Mouse (Mus musculus) ES-Bruce4 (cell line): ENCODE measurements around the gene Tnks2. TPM values are rescaled to one million over a fixed set of nuclear protein-coding genes. Genes with fewer than 3 reads are reported as not detected.

Source experiments
- H3K27ac ChIP-seq: 2 replicates; pipeline ENCODE4 v1.5.1; 2012; ENCODE audit warnings: low read length, inconsistent platforms; ENCODE audit not compliant: insufficient read depth
- H3K27me3 ChIP-seq: 2 replicates; pipeline ENCODE4 v1.6.1; 2012; ENCODE audit warnings: mild to moderate bottlenecking, low read length, inconsistent platforms; ENCODE audit not compliant: control insufficient read depth, poor library complexity, insufficient read depth, severe bottlenecking
- H3K36me3 ChIP-seq: 2 replicates; pipeline ENCODE4 v1.6.1; 2012; ENCODE audit warnings: inconsistent platforms, mild to moderate bottlenecking, low read length, moderate library complexity; ENCODE audit not compliant: control insufficient read depth, poor library complexity, insufficient read depth, severe bottlenecking
- H3K4me1 ChIP-seq: one replicate; pipeline ENCODE4 v1.8.1; 2011; ENCODE audit warnings: low read length; ENCODE audit not compliant: control insufficient read depth, insufficient read depth
- H3K4me3 ChIP-seq: 2 replicates; pipeline ENCODE4 v1.5.1; 2011; ENCODE audit warnings: low read depth, mild to moderate bottlenecking, low read length
- H3K9ac ChIP-seq: 2 replicates; pipeline ENCODE4 v1.6.1; 2012; ENCODE audit warnings: low read depth, mild to moderate bottlenecking, inconsistent platforms; ENCODE audit not compliant: poor library complexity, severe bottlenecking
- H3K9me3 ChIP-seq: replicated peaks from 2 replicates; pipeline ENCODE4 v1.6.1; 2012; ENCODE audit warnings: mild to moderate bottlenecking, low read length, inconsistent platforms; ENCODE audit not compliant: control insufficient read depth, poor library complexity, insufficient read depth, severe bottlenecking
- CTCF ChIP-seq: IDR thresholded peaks from one replicate; pipeline ENCODE4 v1.8.1; 2011; ENCODE audit warnings: low read depth, low read length
- EP300 ChIP-seq: IDR thresholded peaks from 2 replicates; pipeline ENCODE4 v1.6.1; 2011; ENCODE audit warnings: low read depth, low read length; ENCODE audit not compliant: insufficient read depth
- POLR2A ChIP-seq: IDR thresholded peaks from one replicate; pipeline ENCODE4 v1.8.1; 2011; ENCODE audit warnings: low read length; ENCODE audit not compliant: insufficient read depth
- polyA plus RNA-seq: library from polyadenylated mRNA; stranded (reverse); fragments of >200 nt; gene quantifications from 2 replicates; pipeline ENCODE4 v1.2.4, GENCODE M21; 2011; ENCODE audit warnings: low read depth; ENCODE audit not compliant: missing spikeins, insufficient read depth, insufficient read length

Tnks2 gene
- polyA plus RNA-seq: 415 and 422 TPM in 2 replicates

DNA sequence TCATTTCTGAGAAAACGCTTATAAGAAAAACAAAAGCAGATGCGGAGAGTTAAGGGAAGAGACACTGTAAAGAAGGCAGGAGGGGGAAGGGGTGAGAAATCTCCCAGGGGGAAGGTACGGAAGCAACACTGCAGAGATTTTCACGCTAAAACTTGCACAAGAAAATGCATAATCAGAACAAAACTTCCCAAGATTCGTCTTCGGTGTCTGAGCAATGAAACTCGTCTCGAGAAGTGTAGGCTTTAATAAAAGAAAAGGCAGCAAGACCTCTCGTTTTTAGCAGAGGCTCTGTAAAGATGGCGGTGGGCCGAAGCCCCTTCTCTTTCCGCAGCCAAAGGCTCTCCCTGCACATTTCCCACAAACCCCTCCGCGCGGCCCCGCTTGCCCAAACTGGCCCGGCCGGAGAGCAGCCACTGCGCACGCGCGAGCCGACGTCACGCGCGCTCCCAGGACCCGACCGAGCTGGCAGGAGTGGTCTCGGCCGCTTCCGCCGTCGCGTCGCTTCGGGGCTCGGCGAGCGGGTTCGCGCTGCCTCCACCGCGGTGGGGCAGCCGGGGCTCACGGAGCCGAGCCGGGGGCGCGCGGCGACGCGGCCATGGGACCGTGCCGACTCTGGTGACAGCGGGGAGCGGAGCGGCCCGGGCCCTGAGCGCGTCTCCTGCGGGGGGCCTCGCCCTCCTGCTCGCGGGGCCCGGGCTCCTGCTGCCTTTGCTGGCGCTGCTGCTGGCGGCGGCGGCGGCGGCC lies at the start of gene Tnks2:
Tnks2 (plus strand) TSS at position 445 of the 744 bp plus-strand sequence.
- no peak for TF ChIP-seq CTCF
- TF ChIP-seq POLR2A: peak; percentile 70
- Histone ChIP-seq H3K36me3 (peaks cover 11% of the 10 kb centered on the region), H3K27me3 (no peaks in the 10 kb centered on the region), H3K9ac (peak within 1 kb of the TSS; percentile 99), H3K27ac (peak within 1 kb of the TSS; percentile 92), H3K4me1 (no peaks in the 10 kb centered on the region), H3K9me3 (no peaks in the 10 kb centered on the region), H3K4me3 (peak within 1 kb of the TSS; percentile 97)

DNA sequence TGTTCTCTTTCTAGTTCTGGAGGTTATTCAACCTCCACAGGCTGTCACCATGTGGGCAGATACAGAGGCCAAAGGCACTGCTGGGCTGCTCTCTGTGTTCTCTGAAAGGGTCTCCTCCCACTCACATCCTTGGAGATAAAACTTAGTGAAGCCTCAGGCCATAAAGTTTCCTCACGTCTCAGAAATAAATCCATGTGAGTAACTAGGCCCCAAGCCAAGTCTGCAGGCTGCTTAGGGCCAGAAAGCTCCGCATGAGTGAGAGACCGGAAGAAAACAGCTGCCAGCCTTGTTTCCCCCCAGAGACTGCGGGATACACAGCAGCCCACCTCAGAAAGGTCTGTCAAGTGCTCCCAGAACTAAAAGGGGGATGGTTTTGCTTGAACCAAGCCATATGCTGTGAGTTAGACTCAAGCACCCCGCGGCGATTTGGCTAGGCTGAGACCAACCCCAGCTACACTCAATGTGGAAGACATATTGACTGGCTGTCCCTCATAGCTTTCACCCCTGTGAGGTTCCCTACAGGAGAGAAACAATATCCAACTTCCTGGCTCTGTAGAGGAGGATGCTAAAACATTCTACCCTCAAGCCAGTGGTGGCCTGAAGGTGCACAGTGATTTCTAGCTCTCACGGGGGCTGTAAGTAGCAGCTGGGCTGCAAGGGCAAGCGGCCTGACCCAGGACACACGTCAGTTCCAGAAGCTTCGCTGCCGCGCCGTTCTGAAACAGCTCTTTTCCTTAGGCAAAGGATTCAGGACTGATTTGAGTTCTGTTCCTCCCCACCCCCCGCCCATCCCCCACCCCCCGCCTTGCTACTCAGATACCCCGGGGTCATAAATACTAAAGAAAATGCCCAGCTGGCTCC lies 43.9 kb upstream of the Tnks2 start:
- Histone ChIP-seq H3K9me3 (no peaks in the 10 kb centered on the region), H3K4me1 (no peaks in the 10 kb centered on the region), H3K9ac (no peak overlapping the region), H3K27ac (no peak overlapping the region), H3K27me3 (no peaks in the 10 kb centered on the region), H3K4me3 (no peak overlapping the region), H3K36me3 (no peaks in the 10 kb centered on the region)
- no peak for TF ChIP-seq CTCF
- TF ChIP-seq POLR2A: no peak
- TF ChIP-seq EP300: no peak

DNA sequence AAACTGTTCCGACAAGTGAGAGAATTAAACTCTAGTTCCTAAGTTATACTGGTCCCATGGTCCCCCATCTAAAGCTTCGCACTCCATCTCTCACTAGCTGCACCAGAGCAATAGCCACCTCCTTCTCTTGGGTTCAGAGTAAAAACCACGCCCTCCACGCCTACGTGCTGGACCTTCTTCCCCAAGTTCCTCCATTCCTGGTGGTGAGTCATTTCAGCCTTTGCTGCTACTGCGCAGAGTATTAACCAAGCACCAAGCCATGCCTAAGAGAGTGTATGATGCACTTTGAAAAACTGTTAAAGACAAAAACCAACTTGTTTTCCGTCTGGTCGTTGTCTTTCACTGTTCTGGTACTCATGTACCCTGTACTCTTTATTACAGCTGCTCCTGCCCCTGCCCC lies 41.4 kb upstream of the Tnks2 start:
- H3K4me3 ChIP-seq: no peak overlapping the region
- no peaks in the 10 kb centered on the region for H3K9me3 ChIP-seq
- H3K4me1 ChIP-seq: no peaks in the 10 kb centered on the region
- H3K27me3 ChIP-seq: no peaks in the 10 kb centered on the region; the same call in 1 of the 2 replicates
- TF ChIP-seq EP300: no peak
- TF ChIP-seq POLR2A: no peak
- TF ChIP-seq CTCF: no peak
- no peak overlapping the region for H3K9ac ChIP-seq
- H3K36me3 ChIP-seq: no peaks in the 10 kb centered on the region
- no peak overlapping the region for H3K27ac ChIP-seq

DNA sequence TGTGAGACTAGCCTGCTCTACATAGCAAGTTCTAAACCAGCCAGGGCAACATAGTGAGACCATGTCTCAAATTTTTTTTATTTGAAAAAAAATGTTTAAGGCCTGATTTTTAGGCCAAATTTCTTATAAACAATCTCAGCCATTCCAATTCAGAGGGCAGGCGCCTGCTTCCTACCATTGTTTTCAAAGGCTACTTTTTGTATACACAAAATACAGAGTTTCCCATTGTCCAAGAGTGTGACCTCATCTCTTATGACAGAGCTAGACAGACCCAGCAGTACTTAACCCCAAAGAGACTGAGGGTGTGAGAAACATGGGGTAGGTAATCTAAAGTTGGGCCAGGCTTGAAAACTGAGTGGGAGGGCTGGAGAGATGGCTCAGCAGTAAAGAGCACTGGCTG lies 40.6 kb upstream of the Tnks2 start:
- no peaks in the 10 kb centered on the region; the same call in 1 of the 2 replicates for H3K27me3 ChIP-seq
- H3K4me1 ChIP-seq: no peaks in the 10 kb centered on the region
- no peaks in the 10 kb centered on the region for H3K9me3 ChIP-seq
- no peak overlapping the region for H3K27ac ChIP-seq
- no peak overlapping the region for H3K4me3 ChIP-seq
- no peak overlapping the region for H3K9ac ChIP-seq
- no peak for TF ChIP-seq POLR2A
- no peak for TF ChIP-seq EP300
- TF ChIP-seq CTCF: no peak
- no peaks in the 10 kb centered on the region for H3K36me3 ChIP-seq

DNA sequence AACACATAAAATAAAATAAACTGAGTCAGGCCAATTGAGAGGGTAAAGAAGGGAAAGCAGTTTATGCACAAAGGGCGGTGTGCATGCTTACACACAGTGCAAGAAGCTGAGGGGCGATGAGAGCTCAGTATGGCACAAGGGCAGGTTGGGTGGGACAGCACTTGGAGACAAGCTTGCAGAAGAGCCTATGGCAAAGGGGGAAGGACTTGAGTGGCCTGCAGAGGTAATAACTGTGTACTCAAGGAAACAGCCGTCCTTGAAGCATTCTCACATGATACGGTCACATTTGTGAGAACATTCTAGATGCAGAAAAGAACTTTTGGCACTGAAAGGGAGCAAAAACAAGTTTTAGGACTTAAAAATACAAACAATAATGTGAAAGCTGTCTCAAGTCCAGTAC lies 40.0 kb upstream of the Tnks2 start:
- Histone ChIP-seq H3K4me3 (no peak overlapping the region), H3K36me3 (no peaks in the 10 kb centered on the region), H3K9ac (no peak overlapping the region), H3K9me3 (no peaks in the 10 kb centered on the region), H3K4me1 (no peaks in the 10 kb centered on the region), H3K27ac (no peak overlapping the region), H3K27me3 (no peaks in the 10 kb centered on the region; the same call in 1 of the 2 replicates)
- TF ChIP-seq EP300 (no peak), CTCF (no peak), POLR2A (no peak)
